Mouse (Mus musculus) stomach, postnatal 0 days (tissue): ENCODE measurements around the gene Atp6v0a1. TPM values are rescaled to one million over a fixed set of nuclear protein-coding genes. Genes with fewer than 3 reads are reported as not detected.

Experiments used
- ATAC-seq: fragments of 200-750 bp; cut with Nextera tagmentation; 2 replicates; pipeline ENCODE4 v1.8.0; 2017; ENCODE audit not compliant: low FRiP score, low TSS enrichment
- DNase-seq: peaks from one replicate; pipeline ENCODE4 v3.0.0-alpha.2; 2016; ENCODE audit warnings: low spot score
- H3K27ac ChIP-seq: fragments of 300-500 bp; sonication (generic); replicated peaks from 2 replicates; pipeline ENCODE4 v1.5.1; 2014; ENCODE audit warnings: mild to moderate bottlenecking, control low read depth
- H3K27me3 ChIP-seq: fragments of 300-500 bp; sonication (generic); 2 replicates; pipeline ENCODE4 v1.6.1; 2014; ENCODE audit warnings: low read length; ENCODE audit not compliant: control insufficient read depth, insufficient read depth
- H3K36me3 ChIP-seq: fragments of 300-500 bp; sonication (generic); 2 replicates; pipeline ENCODE4 v1.6.1; 2014; ENCODE audit warnings: low read length, mixed read lengths; ENCODE audit not compliant: control insufficient read depth, insufficient read depth
- H3K4me1 ChIP-seq: fragments of 300-500 bp; sonication (generic); replicated peaks from 2 replicates; pipeline ENCODE4 v1.6.1; 2014; ENCODE audit warnings: antibody characterized with exemption; ENCODE audit not compliant: control insufficient read depth, insufficient read depth
- H3K4me2 ChIP-seq: fragments of 300-500 bp; sonication (generic); replicated peaks from 2 replicates; pipeline ENCODE4 v1.6.1; 2014; ENCODE audit warnings: low read depth, mild to moderate bottlenecking, control low read depth, moderate library complexity
- H3K4me3 ChIP-seq: fragments of 300-500 bp; sonication (generic); 2 replicates; pipeline ENCODE4 v1.5.1; 2014; ENCODE audit warnings: low read depth, low read length, control low read depth
- H3K9ac ChIP-seq: fragments of 300-500 bp; sonication (generic); 2 replicates; pipeline ENCODE4 v1.6.1; 2014; ENCODE audit warnings: mild to moderate bottlenecking, low read length, control low read depth, mixed read lengths
- H3K9me3 ChIP-seq: fragments of 300-500 bp; sonication (generic); 2 replicates; pipeline ENCODE4 v1.6.1; 2016; ENCODE audit warnings: low read length; ENCODE audit not compliant: control insufficient read depth
- CTCF ChIP-seq: IDR thresholded peaks from 2 replicates; pipeline ENCODE4 v1.5.1; 2016; ENCODE audit warnings: antibody characterized with exemption, low read depth, mild to moderate bottlenecking, moderate library complexity
- EP300 ChIP-seq: optimal IDR thresholded peaks from 2 replicates; pipeline ENCODE3; 2016; ENCODE audit warnings: antibody characterized with exemption
- WGBS: fragments of 180-500 bp; shearing (Covaris S2); extraction: QIAGEN DNeasy Blood & Tissue Kit; methylation state at CpG from one replicate; pipeline ENCODE4 v1.1.7; 2014; 5-methylcytosine and 5-hydroxymethylcytosine counted together
- polyA plus RNA-seq: library from polyadenylated mRNA; unstranded; fragments of >200 nt; fragmentation: Nextera tagmentation; extraction: Ambion mirVana; gene quantifications from 2 replicates; pipeline ENCODE4 v1.2.1, GENCODE M21; 2015

Atp6v0a1 gene
- polyA plus RNA-seq, 1 experiment from 2014 or later = 45.5 TPM

- H3K9me3 ChIP-seq = no peaks in the 10 kb centered on the region
- H3K27ac ChIP-seq = peak within 1 kb of the TSS; percentile 93
- WGBS = under 1% methylated on average over 43 of the region's 43 CpGs
- H3K4me2 ChIP-seq = peak within 1 kb of the TSS; percentile 91
- TF ChIP-seq EP300 (no peak), CTCF (peak; percentile 86)
- H3K4me1 ChIP-seq = no peaks in the 10 kb centered on the region; the same call in 1 of the 2 replicates
- H3K27me3 ChIP-seq = no peaks in the 10 kb centered on the region
- H3K4me3 ChIP-seq = peak within 1 kb of the TSS; percentile 64
- peaks cover 42% of the 10 kb centered on the region for H3K36me3 ChIP-seq
- peak within 1 kb of the TSS; percentile 78 for H3K9ac ChIP-seq
- peak; percentile 96 for DNase-seq
- ATAC-seq = peak; percentile 94
These were observed 86.2 kb downstream of the Atp6v0a1 start, which contains the start of gene Psmc3ip for GRCm38 (mm10) chr11:101095314-101096024. Gene Psmc3ip, minus strand, starts transcription at chr11:101095436.

- TF ChIP-seq EP300 = no peak
- 89% methylated on average over 8 of the region's 8 CpGs for WGBS
- Histone ChIP-seq H3K4me3 (no peak overlapping the region), H3K4me1 (no peaks in the 10 kb centered on the region; the same call in 1 of the 2 replicates), H3K4me2 (no peak overlapping the region), H3K9me3 (no peaks in the 10 kb centered on the region), H3K27ac (no peak overlapping the region), H3K9ac (no peak overlapping the region), H3K27me3 (no peaks in the 10 kb centered on the region), H3K36me3 (peaks cover 38% of the 10 kb centered on the region)
- DNase-seq (no peak), ATAC-seq (no peak)
These were observed 89.0 kb downstream of the Atp6v0a1 start for GRCm38 (mm10) chr11:101098231-101098630.

- Histone ChIP-seq H3K9ac (no peak overlapping the region), H3K4me3 (no peak overlapping the region), H3K4me2 (no peak overlapping the region), H3K9me3 (no peaks in the 10 kb centered on the region), H3K36me3 (peaks cover 30% of the 10 kb centered on the region), H3K4me1 (no peaks in the 10 kb centered on the region), H3K27me3 (no peaks in the 10 kb centered on the region), H3K27ac (peak overlapping the region; percentile 80)
- DNase-seq (no peak), ATAC-seq (peak; percentile 51; the same call in 1 of the 2 replicates)
- 82% methylated on average over 5 of the region's 5 CpGs for WGBS
- TF ChIP-seq CTCF = no peak
- TF ChIP-seq EP300 = peak; percentile 79
These were observed 93.8 kb downstream of the Atp6v0a1 start for GRCm38 (mm10) chr11:101103011-101103410.

GRCm38 (mm10) chr11:101109351-101109750 is 100.1 kb downstream of the Atp6v0a1 start:
- peaks cover 3% of the 10 kb centered on the region; the same call in 1 of the 2 replicates for H3K36me3 ChIP-seq
- ATAC-seq = no peak
- H3K27me3 ChIP-seq = no peaks in the 10 kb centered on the region
- TF ChIP-seq CTCF = no peak
- no peak for TF ChIP-seq EP300
- 72% methylated on average over 4 of the region's 4 CpGs for WGBS
- H3K4me3 ChIP-seq = no peak overlapping the region
- no peaks in the 10 kb centered on the region; the same call in 1 of the 2 replicates for H3K4me1 ChIP-seq
- H3K4me2 ChIP-seq = no peak overlapping the region
- H3K27ac ChIP-seq = no peak overlapping the region
- no peaks in the 10 kb centered on the region for H3K9me3 ChIP-seq
- no peak overlapping the region for H3K9ac ChIP-seq
- no peak for DNase-seq

GRCm38 (mm10) chr11:101110708-101111107 is 101.5 kb downstream of the Atp6v0a1 start:
- H3K27ac ChIP-seq = 0 out of 2 replicates have a peak overlapping the region, but pooled peaks have one; percentile 13

GRCm38 (mm10) chr11:101111178-101111577 is 101.9 kb downstream of the Atp6v0a1 start:
- Histone ChIP-seq H3K27ac (no peak overlapping the region; the same call in 1 of the 2 replicates), H3K27me3 (no peaks in the 10 kb centered on the region), H3K4me3 (no peak overlapping the region), H3K9me3 (no peaks in the 10 kb centered on the region), H3K36me3 (peaks cover 3% of the 10 kb centered on the region; the same call in 1 of the 2 replicates), H3K4me2 (no peak overlapping the region), H3K9ac (no peak overlapping the region), H3K4me1 (no peaks in the 10 kb centered on the region; the same call in 1 of the 2 replicates)
- no peak for DNase-seq
- no peak for ATAC-seq
- no peak for TF ChIP-seq CTCF
- no peak for TF ChIP-seq EP300
- 78% methylated on average over 4 of the region's 4 CpGs for WGBS

More at GRCm38 (mm10) chr11:101110708-101111107, 101.5 kb downstream of the Atp6v0a1 start:
- Histone ChIP-seq H3K4me3 (no peak overlapping the region), H3K4me1 (no peaks in the 10 kb centered on the region; the same call in 1 of the 2 replicates), H3K36me3 (peaks cover 3% of the 10 kb centered on the region; the same call in 1 of the 2 replicates), H3K27me3 (no peaks in the 10 kb centered on the region), H3K9me3 (no peaks in the 10 kb centered on the region), H3K9ac (no peak overlapping the region), H3K4me2 (no peak overlapping the region)
- 39% methylated on average over 5 of the region's 5 CpGs for WGBS
- TF ChIP-seq EP300 (no peak), CTCF (no peak)
- DNase-seq (no peak), ATAC-seq (no peak)
